Mouse (Mus musculus) neural tube, embryonic 13.5 days (tissue): ENCODE results near the gene Cpeb1. TPM values are rescaled to one million over a fixed set of nuclear protein-coding genes. Genes with fewer than 3 reads are reported as not detected.

ENCODE experiments used
- ATAC-seq: fragments of 200-750 bp; cut with Nextera tagmentation; 2 replicates; pipeline ENCODE4 v1.8.0; 2017; ENCODE audit warnings: low read depth, mild to moderate bottlenecking, moderate TSS enrichment, moderate library complexity
- H3K27ac ChIP-seq: fragments of 300-500 bp; sonication (generic); replicated peaks from 2 replicates; pipeline ENCODE4 v1.5.1; 2015; ENCODE audit warnings: moderate library complexity, mild to moderate bottlenecking, inconsistent platforms
- H3K27me3 ChIP-seq: fragments of 300-500 bp; sonication (generic); 2 replicates; pipeline ENCODE4 v1.6.1; 2015; ENCODE audit warnings: mild to moderate bottlenecking, inconsistent platforms
- H3K36me3 ChIP-seq: fragments of 300-500 bp; sonication (generic); 2 replicates; pipeline ENCODE4 v1.6.1; 2015; ENCODE audit warnings: mild to moderate bottlenecking, inconsistent platforms
- H3K4me1 ChIP-seq: fragments of 300-500 bp; sonication (generic); replicated peaks from 2 replicates; pipeline ENCODE4 v1.6.1; 2015; ENCODE audit warnings: inconsistent platforms
- H3K4me2 ChIP-seq: fragments of 300-500 bp; sonication (generic); 2 replicates; pipeline ENCODE4 v1.6.1; 2015; ENCODE audit warnings: inconsistent platforms, mild to moderate bottlenecking, moderate library complexity
- H3K4me3 ChIP-seq: fragments of 300-500 bp; sonication (generic); 2 replicates; pipeline ENCODE4 v1.5.1; 2015; ENCODE audit warnings: mild to moderate bottlenecking, inconsistent platforms
- H3K9ac ChIP-seq: fragments of 300-500 bp; sonication (generic); 2 replicates; pipeline ENCODE4 v1.6.1; 2015; ENCODE audit warnings: moderate library complexity, mild to moderate bottlenecking, inconsistent platforms
- H3K9me3 ChIP-seq: fragments of 300-500 bp; sonication (generic); 2 replicates; pipeline ENCODE4 v1.6.1; 2016; ENCODE audit warnings: inconsistent platforms
- WGBS: fragments of 180-500 bp; shearing (Covaris S2); methylation state at CpG from one replicate; pipeline ENCODE4 v1.1.7; 2015; 5-methylcytosine and 5-hydroxymethylcytosine counted together
- polyA plus RNA-seq: library from polyadenylated mRNA; unstranded; fragments of >200 nt; fragmentation: Nextera tagmentation; extraction: Ambion mirVana; gene quantifications from 2 replicates; pipeline ENCODE4 v1.2.1, GENCODE M21; 2015

The Cpeb1 gene
- polyA plus RNA-seq, 1 experiment from 2014 or later: 7.3 TPM

DNA sequence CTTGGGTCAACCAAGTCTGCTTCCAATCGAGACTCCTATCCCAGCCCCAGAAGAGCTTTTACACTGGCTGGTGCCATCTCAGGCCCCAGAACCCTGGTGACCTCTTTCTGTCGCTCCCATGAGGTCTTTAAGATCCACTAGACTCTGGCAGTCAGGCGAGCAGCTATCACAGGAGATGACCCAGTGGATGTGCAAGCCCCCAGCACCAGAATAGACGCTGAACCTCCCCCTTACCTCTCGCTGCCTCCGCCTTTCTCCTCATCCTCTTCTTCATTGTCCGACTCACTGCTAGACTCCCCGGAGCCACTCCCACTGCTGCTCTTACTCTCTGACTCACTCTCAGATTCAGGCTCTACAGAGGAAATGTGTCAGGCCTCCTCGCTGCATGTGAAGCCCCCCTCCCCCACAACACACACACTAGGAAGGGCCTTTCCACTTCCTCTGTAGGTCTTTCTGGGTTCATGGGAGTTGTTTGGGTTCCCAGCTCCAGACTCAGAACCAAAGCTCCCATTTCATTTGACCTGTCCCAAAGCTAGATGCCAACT, 9.7 kb upstream of the Cpeb1 start:
- Histone ChIP-seq H3K27ac (no peak overlapping the region), H3K4me3 (no peak overlapping the region), H3K36me3 (peaks cover 95% of the 10 kb centered on the region), H3K9me3 (no peaks in the 10 kb centered on the region), H3K4me1 (no peaks in the 10 kb centered on the region), H3K4me2 (no peak overlapping the region), H3K27me3 (0 out of 2 replicates have a peak, but pooled peaks cover 6% of the 10 kb centered on the region), H3K9ac (no peak overlapping the region)
- no peak for ATAC-seq
- WGBS: 81% methylated on average over 9 of the region's 9 CpGs

DNA sequence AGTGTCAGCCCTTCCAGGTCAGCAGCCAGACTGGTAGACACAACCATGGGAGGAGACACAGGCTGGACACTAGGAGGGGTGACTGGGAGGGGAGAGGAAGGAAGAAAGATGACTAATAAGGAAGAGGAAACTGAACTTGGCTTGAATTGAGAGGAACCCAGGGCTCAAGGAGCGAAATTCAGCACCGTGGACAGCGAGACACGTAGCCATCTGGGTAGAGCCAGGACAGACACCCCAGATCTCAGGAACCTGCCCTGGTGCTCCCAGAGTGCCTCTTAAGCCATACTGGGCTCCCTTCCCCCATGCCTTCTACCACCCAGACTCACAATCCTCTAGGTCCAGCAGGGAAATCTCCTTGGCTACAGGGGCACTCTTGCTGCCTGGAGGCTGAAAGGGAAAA, 8.9 kb upstream of the Cpeb1 start:
- Histone ChIP-seq H3K9ac (no peak overlapping the region), H3K4me1 (no peaks in the 10 kb centered on the region), H3K9me3 (no peaks in the 10 kb centered on the region), H3K27me3 (0 out of 2 replicates have a peak, but pooled peaks cover 6% of the 10 kb centered on the region), H3K27ac (no peak overlapping the region), H3K36me3 (peaks cover 93% of the 10 kb centered on the region), H3K4me2 (no peak overlapping the region), H3K4me3 (no peak overlapping the region)
- ATAC-seq: no peak
- WGBS: 7% methylated on average over 4 of the region's 4 CpGs

DNA sequence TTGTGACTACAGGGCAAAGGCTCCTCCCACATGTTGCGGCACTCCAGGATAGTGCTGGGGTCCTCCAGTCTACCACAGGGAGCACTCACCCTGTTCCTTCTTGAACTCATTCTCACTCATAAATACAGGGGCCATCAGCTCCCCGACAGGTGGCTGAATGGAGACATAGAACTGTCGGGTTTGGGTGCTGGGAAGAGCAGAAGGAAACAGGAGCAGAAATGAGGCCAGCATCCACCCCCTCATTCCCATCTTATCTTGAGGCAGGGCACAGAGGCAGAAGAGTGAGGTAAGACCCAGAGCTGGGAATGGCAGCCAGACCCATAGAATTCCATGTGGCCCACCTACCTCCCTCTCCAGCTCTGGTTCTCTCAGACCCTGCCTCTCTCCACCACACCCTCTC, 7.5 kb upstream of the Cpeb1 start:
- H3K9me3 ChIP-seq: no peaks in the 10 kb centered on the region
- 88% methylated on average over 3 of the region's 3 CpGs for WGBS
- ATAC-seq: no peak
- H3K27me3 ChIP-seq: peaks cover 17% of the 10 kb centered on the region
- H3K4me3 ChIP-seq: no peak overlapping the region
- H3K4me1 ChIP-seq: no peaks in the 10 kb centered on the region
- no peak overlapping the region for H3K27ac ChIP-seq
- H3K36me3 ChIP-seq: peaks cover 82% of the 10 kb centered on the region
- H3K4me2 ChIP-seq: no peak overlapping the region
- H3K9ac ChIP-seq: no peak overlapping the region

DNA sequence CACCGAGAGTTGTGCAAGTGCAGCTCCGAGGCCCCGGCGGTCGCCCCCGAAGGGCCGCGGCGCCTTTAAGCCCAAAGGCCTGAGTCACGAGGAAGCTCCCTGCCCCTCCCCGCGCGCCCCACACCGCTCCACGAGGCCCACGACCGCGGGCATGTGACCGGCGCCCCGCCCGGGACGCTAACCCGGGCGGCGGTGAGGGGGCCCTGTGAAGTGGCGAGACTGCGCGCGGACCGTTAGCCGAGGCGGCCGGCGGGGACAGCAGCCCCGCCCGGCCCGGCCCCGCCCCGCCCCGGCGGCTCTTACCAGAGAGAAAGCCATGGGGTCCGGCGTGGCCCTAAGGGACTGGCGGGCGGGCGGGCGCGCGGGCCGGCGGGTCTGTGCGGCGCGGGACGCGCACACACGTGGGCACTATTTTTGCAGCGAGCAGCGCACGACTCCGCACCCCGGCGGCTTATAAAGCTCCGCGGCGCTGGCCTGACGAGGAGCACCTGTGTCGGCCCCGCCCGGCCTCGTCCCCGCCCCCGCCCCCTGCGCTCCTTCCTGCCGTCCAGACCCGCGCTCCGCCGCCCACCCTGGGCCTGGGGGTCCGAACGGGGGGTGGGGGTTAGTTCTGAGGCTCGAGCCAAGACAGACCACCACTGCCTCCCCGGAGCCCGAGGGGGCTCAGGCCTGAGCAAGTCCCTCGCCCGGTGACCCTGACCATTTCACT, 780 bp downstream of the Cpeb1 start:
- H3K9me3 ChIP-seq: no peaks in the 10 kb centered on the region
- H3K4me2 ChIP-seq: peak overlapping the region; percentile 90
- H3K4me1 ChIP-seq: peaks cover 31% of the 10 kb centered on the region
- peak; percentile 54 for ATAC-seq
- H3K4me3 ChIP-seq: peak overlapping the region; percentile 55
- H3K27ac ChIP-seq: no peak overlapping the region
- H3K9ac ChIP-seq: peak overlapping the region; percentile 64
- H3K36me3 ChIP-seq: 0 out of 2 replicates have a peak, but pooled peaks cover 5% of the 10 kb centered on the region
- WGBS: under 1% methylated on average over 80 of the region's 87 CpGs
- peaks cover 81% of the 10 kb centered on the region for H3K27me3 ChIP-seq

DNA sequence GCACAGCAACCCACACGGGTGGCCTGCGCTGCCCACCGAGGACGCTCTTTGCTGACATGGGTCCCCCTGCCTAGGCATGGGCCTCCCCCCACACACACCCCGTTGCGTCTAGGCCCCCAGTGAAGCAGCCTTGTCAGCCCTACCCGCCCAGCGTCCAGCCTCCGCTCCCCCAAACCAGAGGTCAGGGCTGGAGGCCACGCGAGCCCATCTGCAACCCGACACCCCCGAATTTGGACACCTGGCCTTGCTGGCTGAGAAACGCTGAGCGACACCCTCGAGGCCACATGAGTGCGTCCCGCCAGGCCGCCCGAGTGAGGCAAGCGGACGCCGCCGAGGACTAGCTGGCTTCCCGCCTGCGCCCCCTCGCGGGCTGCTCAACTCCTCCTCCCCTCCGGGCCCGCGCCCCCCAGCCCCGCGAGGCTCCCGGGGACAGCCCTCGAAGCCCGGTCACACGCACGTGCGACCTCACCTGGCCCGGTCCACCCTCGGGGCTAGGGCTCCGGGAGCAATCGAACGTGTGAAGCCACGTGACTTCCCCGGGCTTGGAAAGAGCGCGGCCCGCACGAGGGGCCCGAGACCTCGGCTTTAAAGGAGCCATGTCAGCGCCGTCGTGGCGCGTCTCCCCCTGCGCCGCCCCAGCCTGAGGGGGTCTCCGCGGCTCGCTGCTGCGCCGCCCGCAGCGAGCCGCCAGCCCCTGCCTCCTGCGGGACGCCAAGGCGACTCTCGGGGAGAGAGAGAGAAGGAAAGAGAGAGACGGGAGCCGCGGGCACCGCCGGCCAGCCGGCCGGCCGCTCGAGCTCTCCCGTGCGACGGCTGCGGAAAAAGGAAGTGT, 1.6 kb downstream of the Cpeb1 start:
- peak overlapping the region; percentile 64 for H3K9ac ChIP-seq
- H3K4me3 ChIP-seq: peak overlapping the region; percentile 55
- H3K9me3 ChIP-seq: no peaks in the 10 kb centered on the region
- ATAC-seq: peak; percentile 69
- peaks cover 31% of the 10 kb centered on the region for H3K4me1 ChIP-seq
- peaks cover 84% of the 10 kb centered on the region for H3K27me3 ChIP-seq
- H3K36me3 ChIP-seq: no peaks in the 10 kb centered on the region
- H3K4me2 ChIP-seq: peak overlapping the region; percentile 90
- H3K27ac ChIP-seq: no peak overlapping the region
- 4% methylated on average over 70 of the region's 84 CpGs for WGBS

DNA sequence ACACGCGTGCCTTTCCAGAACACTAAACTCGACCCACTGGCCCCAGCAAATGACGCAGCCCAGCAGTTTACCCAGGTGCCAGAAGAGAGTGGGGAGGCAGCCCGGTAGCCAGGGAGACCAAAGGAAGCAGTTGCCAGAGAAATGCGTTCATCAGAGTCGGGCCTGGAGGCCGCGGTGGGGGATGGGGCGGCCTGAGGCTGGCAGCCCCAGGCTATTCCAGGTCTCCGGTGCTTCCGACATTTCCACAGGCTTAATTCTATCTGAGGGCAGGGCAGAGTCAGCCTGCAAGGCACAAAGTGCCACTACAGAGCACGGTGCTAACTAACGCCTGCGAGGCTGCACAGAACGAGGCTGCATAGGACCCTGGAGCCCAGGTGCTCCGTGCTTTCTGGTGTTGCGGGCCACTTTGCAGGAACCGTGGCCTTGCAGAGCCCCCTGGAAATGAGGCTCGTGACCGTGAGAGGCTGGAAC, 2.3 kb downstream of the Cpeb1 start:
- Histone ChIP-seq H3K9ac (peak overlapping the region; percentile 49), H3K36me3 (no peaks in the 10 kb centered on the region), H3K4me2 (peak overlapping the region; percentile 90), H3K27ac (no peak overlapping the region), H3K4me3 (peak overlapping the region; percentile 55), H3K9me3 (no peaks in the 10 kb centered on the region), H3K4me1 (peaks cover 31% of the 10 kb centered on the region), H3K27me3 (peaks cover 78% of the 10 kb centered on the region)
- ATAC-seq: peak; percentile 20; the same call in 1 of the 2 replicates
- WGBS: 4% methylated on average over 21 of the region's 21 CpGs

DNA sequence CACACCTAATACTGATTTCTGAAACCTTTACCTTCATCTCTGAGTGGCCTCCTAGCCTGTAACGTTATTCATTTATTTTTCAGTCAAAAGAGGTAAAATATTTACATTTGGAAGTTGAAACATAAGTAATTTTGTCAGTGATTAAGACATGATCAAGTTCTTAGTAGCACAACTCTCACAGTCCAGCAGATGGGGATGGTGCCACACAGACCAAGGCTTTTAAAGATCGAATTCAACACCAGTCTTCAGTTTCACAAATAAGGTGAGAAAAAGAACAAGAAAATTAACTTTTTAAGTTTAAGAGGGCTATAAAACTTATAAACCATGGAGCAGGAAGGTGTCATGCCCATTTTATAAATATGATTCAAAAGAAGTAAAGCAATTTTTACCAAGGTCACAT, 56.3 kb downstream of the Cpeb1 start:
- Histone ChIP-seq H3K27ac (no peak overlapping the region), H3K36me3 (no peaks in the 10 kb centered on the region), H3K9ac (no peak overlapping the region), H3K27me3 (no peaks in the 10 kb centered on the region), H3K9me3 (no peaks in the 10 kb centered on the region), H3K4me2 (no peak overlapping the region), H3K4me1 (no peaks in the 10 kb centered on the region), H3K4me3 (no peak overlapping the region)
- 54% methylated on average over 2 of the region's 2 CpGs for WGBS
- ATAC-seq: no peak

DNA sequence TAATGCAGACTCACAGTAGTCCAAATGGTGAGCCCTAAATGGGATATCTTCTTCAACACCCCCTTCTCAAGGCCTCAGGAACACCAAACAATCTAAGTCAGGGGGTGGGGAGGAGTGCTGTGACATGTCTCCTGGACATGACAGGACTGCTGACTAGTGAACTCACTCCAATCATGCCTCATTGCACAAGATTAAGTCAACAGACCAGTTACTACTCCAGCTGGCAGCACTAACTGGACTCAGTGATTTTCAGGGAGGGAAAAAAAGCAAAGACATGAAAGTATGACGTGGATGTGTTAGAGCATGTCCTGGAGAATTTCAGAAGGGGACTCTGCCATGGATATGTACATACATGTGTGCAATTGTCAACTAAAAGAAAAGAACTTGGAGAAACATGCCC, 75.9 kb downstream of the Cpeb1 start:
- no peak for ATAC-seq
- Histone ChIP-seq H3K9me3 (no peaks in the 10 kb centered on the region), H3K4me2 (no peak overlapping the region), H3K36me3 (no peaks in the 10 kb centered on the region), H3K9ac (no peak overlapping the region), H3K4me1 (no peaks in the 10 kb centered on the region), H3K4me3 (no peak overlapping the region), H3K27ac (no peak overlapping the region), H3K27me3 (no peaks in the 10 kb centered on the region)
- 95% methylated on average over 1 of the region's 1 CpGs for WGBS

DNA sequence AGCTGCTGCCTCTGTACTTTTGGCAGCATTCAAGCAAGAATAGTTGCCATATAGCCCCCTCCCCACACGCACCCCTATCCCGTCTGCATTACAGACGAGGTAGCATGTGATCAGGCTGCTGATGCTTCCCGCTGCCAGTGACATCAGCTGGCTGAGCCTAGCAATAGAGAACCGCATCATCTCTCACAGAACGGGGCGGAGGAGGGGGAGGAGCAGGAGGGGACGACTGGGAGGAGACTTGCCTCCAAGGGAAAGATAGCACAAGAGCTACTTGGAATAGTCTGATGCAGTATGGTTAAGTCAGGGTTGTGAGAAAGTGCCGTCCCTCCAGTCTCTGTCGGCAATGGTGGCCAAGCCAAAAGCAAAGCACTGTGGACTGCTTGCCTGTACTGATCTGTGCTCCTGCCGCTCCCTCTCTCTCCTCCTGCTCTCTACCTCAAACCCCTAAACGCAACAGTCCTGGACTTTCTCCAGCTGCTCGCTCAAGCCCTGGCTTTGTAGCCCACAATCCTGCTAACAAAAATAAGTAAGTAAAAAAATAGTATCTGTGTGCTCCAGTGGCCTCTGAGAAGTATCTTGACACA, 82.8 kb downstream of the Cpeb1 start:
- H3K27me3 ChIP-seq: 0 out of 2 replicates have a peak, but pooled peaks cover 3% of the 10 kb centered on the region
- peak overlapping the region; percentile 51 for H3K9ac ChIP-seq
- peak; percentile 96 for ATAC-seq
- H3K4me2 ChIP-seq: peak overlapping the region; percentile 51
- WGBS: 5% methylated on average over 13 of the region's 13 CpGs
- no peaks in the 10 kb centered on the region for H3K36me3 ChIP-seq
- peak overlapping the region; percentile 26 for H3K4me3 ChIP-seq
- no peaks in the 10 kb centered on the region for H3K9me3 ChIP-seq
- no peak overlapping the region for H3K27ac ChIP-seq
- H3K4me1 ChIP-seq: peaks cover 11% of the 10 kb centered on the region

DNA sequence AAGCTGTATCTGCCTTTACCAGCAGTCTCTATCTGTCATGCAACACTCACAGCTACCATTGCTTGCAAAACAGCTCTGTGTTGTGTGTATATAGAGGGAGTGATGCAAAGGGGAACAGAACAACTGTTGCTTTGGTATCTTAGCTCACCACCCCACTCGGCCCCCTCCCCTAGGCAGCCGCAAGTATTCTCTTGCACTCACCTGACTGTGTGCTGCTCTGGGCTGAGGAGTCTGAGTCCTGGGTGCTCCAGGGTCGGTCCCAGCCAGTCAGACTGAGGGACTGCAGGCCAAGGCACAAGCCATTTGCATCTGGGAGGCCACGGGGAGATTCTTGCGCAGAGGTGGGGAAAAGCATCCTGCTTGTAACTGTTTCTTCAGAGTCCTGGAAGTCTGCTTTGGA, 83.5 kb downstream of the Cpeb1 start:
- H3K4me2 ChIP-seq: peak overlapping the region; percentile 51
- no peaks in the 10 kb centered on the region for H3K36me3 ChIP-seq
- H3K27me3 ChIP-seq: 0 out of 2 replicates have a peak, but pooled peaks cover 3% of the 10 kb centered on the region
- no peak overlapping the region for H3K27ac ChIP-seq
- WGBS: 18% methylated on average over 5 of the region's 5 CpGs
- peak; percentile 78 for ATAC-seq
- H3K9ac ChIP-seq: peak overlapping the region; percentile 51
- peaks cover 11% of the 10 kb centered on the region for H3K4me1 ChIP-seq
- no peaks in the 10 kb centered on the region for H3K9me3 ChIP-seq
- H3K4me3 ChIP-seq: peak overlapping the region; percentile 26; the same call in 1 of the 2 replicates

DNA sequence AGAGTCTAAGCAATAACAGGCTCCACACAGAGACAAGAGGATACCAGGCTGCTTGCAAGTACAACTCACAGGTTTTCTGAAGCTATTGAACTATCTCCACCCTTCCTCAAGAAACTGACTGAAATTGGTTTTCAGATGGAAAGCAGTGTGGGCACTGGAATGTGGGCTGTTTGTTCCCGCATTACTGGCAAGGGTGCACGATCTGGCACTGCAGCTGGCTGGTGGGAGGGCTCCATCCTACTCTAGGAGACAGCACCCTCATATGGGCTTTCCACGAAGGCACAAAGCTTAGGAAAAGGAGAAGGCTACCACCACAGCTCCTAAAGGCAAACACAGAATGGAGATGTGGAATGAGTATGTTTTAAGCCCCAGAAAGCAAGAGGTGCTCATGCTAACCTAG, 85.5 kb downstream of the Cpeb1 start:
- no peak for ATAC-seq
- Histone ChIP-seq H3K27me3 (0 out of 2 replicates have a peak, but pooled peaks cover 3% of the 10 kb centered on the region), H3K4me1 (peaks cover 11% of the 10 kb centered on the region), H3K4me2 (no peak overlapping the region), H3K36me3 (no peaks in the 10 kb centered on the region), H3K9ac (no peak overlapping the region), H3K9me3 (no peaks in the 10 kb centered on the region), H3K27ac (no peak overlapping the region), H3K4me3 (no peak overlapping the region)
- WGBS: 59% methylated on average over 3 of the region's 3 CpGs

DNA sequence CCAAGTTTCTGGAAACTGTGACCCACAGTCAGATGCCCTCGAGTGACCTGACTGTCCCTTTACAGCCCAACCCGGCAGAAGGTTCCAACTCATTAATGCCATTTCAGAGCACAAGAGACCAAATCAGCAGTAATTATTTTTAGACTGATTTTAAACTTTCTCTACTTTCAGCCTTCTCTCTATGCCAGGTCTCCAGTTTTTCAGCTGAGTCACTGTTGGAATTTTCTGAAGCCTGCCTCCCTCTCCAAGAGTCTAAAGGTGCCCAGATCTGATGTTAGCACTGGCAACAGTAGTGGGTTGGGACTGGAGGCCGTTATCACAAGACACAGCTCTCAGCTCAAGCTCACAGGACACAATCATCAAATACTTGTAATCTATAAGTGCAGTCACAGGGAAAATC, 87.3 kb downstream of the Cpeb1 start:
- no peak overlapping the region for H3K9ac ChIP-seq
- no peak overlapping the region for H3K4me2 ChIP-seq
- 76% methylated on average over 3 of the region's 3 CpGs for WGBS
- no peaks in the 10 kb centered on the region for H3K27me3 ChIP-seq
- H3K9me3 ChIP-seq: no peaks in the 10 kb centered on the region
- H3K36me3 ChIP-seq: no peaks in the 10 kb centered on the region
- no peak for ATAC-seq
- H3K4me1 ChIP-seq: peaks cover 11% of the 10 kb centered on the region
- no peak overlapping the region for H3K4me3 ChIP-seq
- no peak overlapping the region for H3K27ac ChIP-seq
